In genomic region chr5:91302943-91303342, GRCm38 (mm10) we compare ENCODE assay signal across 25 mouse cellular contexts.
DNase-seq lines count a peak whose midpoint lies in the region; ATAC-seq and TF ChIP-seq lines count a peak whose summit lies in the region.
"Had no signal": no experiment of that assay in that cellular context is flagged by ENCODE, and none has a peak within 500 bp of the region (broad histone marks: within the 10 kb centered on the region; RNA-seq: fewer than 3 reads in every experiment).

No protein-coding gene starts in this region.

- no peak overlapping the region for H3ac ChIP-seq in C2C12 (ENCODE audit: control insufficient read depth, insufficient read length, low read depth)

- H3K4me2 ChIP-seq in intestine, postnatal 0 days (replicated peaks; ENCODE audit: low read depth): no peak overlapping the region
- H3K4me2 ChIP-seq in intestine, embryonic 15.5 days (replicated peaks): no peak overlapping the region
- H3K4me2 ChIP-seq: embryonic facial prominence, embryonic 13.5 days; embryonic facial prominence, embryonic 15.5 days; forebrain, embryonic 12.5 days had no signal

- no peaks in the 10 kb centered on the region for H3K9me3 ChIP-seq in intestine, postnatal 0 days (ENCODE audit: control insufficient read depth)
- no peaks in the 10 kb centered on the region for H3K9me3 ChIP-seq in intestine, embryonic 15.5 days
- H3K9me3 ChIP-seq: embryonic facial prominence, embryonic 13.5 days; embryonic facial prominence, embryonic 15.5 days; forebrain, embryonic 10.5 days; forebrain, embryonic 12.5 days had no signal

- TF ChIP-seq CTCF in intestine, postnatal 0 days (IDR thresholded peaks at IDR 0.05; ENCODE audit: low read depth): no peak
- TF ChIP-seq CTCF in C2C12 (IDR thresholded peaks at IDR 0.05; ENCODE audit: control insufficient read depth, insufficient read depth, insufficient read length): no peak
- no peak for TF ChIP-seq CTCF in thymus, adult 2 months (IDR thresholded peaks at IDR 0.05; ENCODE audit: borderline replicate concordance, control insufficient read depth, extremely low read depth, insufficient read depth, low read length, poor library complexity)

- DNase-seq in 3T3-L1 (ENCODE audit: low read depth, low spot score): peak; percentile 61
- DNase-seq in NIH3T3 (ENCODE audit: low read depth): peak; percentile 50
- DNase-seq in thymus, adult 2 months: no peak
- DNase-seq in kidney, postnatal 25 days: no peak
- DNase-seq in retina, embryonic 14.5 days (ENCODE audit: low spot score): no peak
- DNase-seq: adrenal gland, adult 2 months; adrenal gland, postnatal 25 days; B cell, adult 2 months; cerebellum, adult 11 months; cerebellum, adult 18-20 months; cerebellum, adult 8-10 months; cerebellum, adult 9-11 months; cerebellum, postnatal 14 days; cerebellum, postnatal 36 days; embryo, embryonic 11 days had no signal

- H3K79me3 ChIP-seq in C2C12 (ENCODE audit: low read depth): no peaks in the 10 kb centered on the region

- H3K27me3 ChIP-seq in intestine, postnatal 0 days (replicated peaks; ENCODE audit: control insufficient read depth, insufficient read depth, low read length): no peaks in the 10 kb centered on the region
- no peaks in the 10 kb centered on the region for H3K27me3 ChIP-seq in intestine, embryonic 15.5 days (replicated peaks)
- H3K27me3 ChIP-seq in C2C12 (ENCODE audit: control insufficient read depth, insufficient read depth, insufficient read length): no peaks in the 10 kb centered on the region
- H3K27me3 ChIP-seq in thymus, adult 2 months (ENCODE audit: control insufficient read depth, insufficient read depth, low read length): no peaks in the 10 kb centered on the region
- H3K27me3 ChIP-seq: embryonic facial prominence, embryonic 13.5 days; embryonic facial prominence, embryonic 15.5 days; forebrain, embryonic 12.5 days had no signal

- no peak overlapping the region for H3K9ac ChIP-seq in intestine, postnatal 0 days (ENCODE audit: low read depth, low read length)
- H3K9ac ChIP-seq in intestine, embryonic 15.5 days: no peak overlapping the region
- H3K9ac ChIP-seq: embryonic facial prominence, embryonic 13.5 days; embryonic facial prominence, embryonic 15.5 days; forebrain, embryonic 12.5 days had no signal

- no peak overlapping the region for H3K27ac ChIP-seq in intestine, postnatal 0 days (ENCODE audit: low read depth, low read length)
- no peak overlapping the region for H3K27ac ChIP-seq in intestine, embryonic 15.5 days
- H3K27ac ChIP-seq in thymus, adult 2 months (ENCODE audit: control insufficient read depth, insufficient read depth, low read length): no peak overlapping the region
- H3K27ac ChIP-seq: embryonic facial prominence, embryonic 13.5 days; embryonic facial prominence, embryonic 15.5 days; forebrain, embryonic 10.5 days; forebrain, embryonic 12.5 days had no signal

- no peak overlapping the region for H3K4me3 ChIP-seq in intestine, postnatal 0 days (ENCODE audit: low read depth, low read length)
- no peak overlapping the region for H3K4me3 ChIP-seq in intestine, embryonic 15.5 days (replicated peaks)
- no peak overlapping the region for H3K4me3 ChIP-seq in C2C12 (ENCODE audit: insufficient read depth, poor library complexity, severe bottlenecking)
- no peak overlapping the region for H3K4me3 ChIP-seq in thymus, adult 2 months (ENCODE audit: control insufficient read depth, insufficient read depth, low read length)
- H3K4me3 ChIP-seq: embryonic facial prominence, embryonic 13.5 days; embryonic facial prominence, embryonic 15.5 days; erythroblast, embryonic 14.5 days; forebrain, embryonic 10.5 days; forebrain, embryonic 12.5 days had no signal

- H3K4me1 ChIP-seq in intestine, postnatal 0 days (replicated peaks; ENCODE audit: control insufficient read depth, insufficient read depth, low read length): no peaks in the 10 kb centered on the region
- H3K4me1 ChIP-seq in intestine, embryonic 15.5 days (replicated peaks): no peaks in the 10 kb centered on the region
- H3K4me1 ChIP-seq in thymus, adult 2 months (replicated peaks; ENCODE audit: control insufficient read depth, insufficient read depth, low read length): no peaks in the 10 kb centered on the region
- H3K4me1 ChIP-seq: embryonic facial prominence, embryonic 13.5 days; embryonic facial prominence, embryonic 15.5 days; forebrain, embryonic 10.5 days; forebrain, embryonic 12.5 days had no signal

- ATAC-seq in intestine, postnatal 0 days: peak; percentile 64
- no peak for ATAC-seq in intestine, embryonic 15.5 days
- ATAC-seq: forebrain, embryonic 14.5 days; forebrain, embryonic 16.5 days had no signal

- H3K36me3 ChIP-seq in intestine, postnatal 0 days (ENCODE audit: control insufficient read depth, insufficient read depth): no peaks in the 10 kb centered on the region
- H3K36me3 ChIP-seq in intestine, embryonic 15.5 days: no peaks in the 10 kb centered on the region
- H3K36me3 ChIP-seq in C2C12 (ENCODE audit: control insufficient read depth, insufficient read depth): no peaks in the 10 kb centered on the region
- no peaks in the 10 kb centered on the region for H3K36me3 ChIP-seq in thymus, adult 2 months (ENCODE audit: control insufficient read depth, insufficient read depth, low read length)
- H3K36me3 ChIP-seq: embryonic facial prominence, embryonic 13.5 days; embryonic facial prominence, embryonic 15.5 days; forebrain, embryonic 10.5 days; forebrain, embryonic 12.5 days had no signal

- no peak for TF ChIP-seq POLR2A in thymus, adult 2 months (IDR thresholded peaks at IDR 0.05; ENCODE audit: control insufficient read depth, extremely low read depth, insufficient read depth, low read length, poor library complexity)

- 52% methylated on average over 9 of the region's 9 CpGs for WGBS in intestine, postnatal 0 days
- 64% methylated on average over 9 of the region's 9 CpGs for WGBS in intestine, embryonic 15.5 days
- WGBS in thymus, adult 2 months: 91% methylated on average over 9 of the region's 9 CpGs

- H3K79me2 ChIP-seq in C2C12 (ENCODE audit: control insufficient read depth, insufficient read depth): no peaks in the 10 kb centered on the region

TF ChIP-seq in C2C12, 6 proteins besides CTCF, POLR2A, EP300 and RAD21:
- peak; percentile 91 for TF ChIP-seq CEBPB (IDR thresholded peaks at IDR 0.05; ENCODE audit: low read depth)
- TF ChIP-seq MYOD1 (IDR thresholded peaks at IDR 0.05; ENCODE audit: control insufficient read depth, insufficient read length, low read depth): no peak

Comparison
In these comparisons a context has a peak if more than half of its experiments do, and no peak if none do; other contexts are left out.
1. DNase-seq: peak in 3T3-L1 (single experiment) and NIH3T3 (single experiment); none in thymus, adult 2 months (single experiment), kidney, postnatal 25 days (0 of 2) and retina, embryonic 14.5 days (single experiment).